Mouse (Mus musculus) lung, embryonic 14.5 days (tissue): ENCODE measurements at regions not wholly inside any gene's neighbourhood (a gene's known extent, or its start where the extent isn't known, plus 50 kb on each side); places are given as distances from the start of the nearest gene placed in this dataset.
"Not testable (repeated sequence)": the region's sequence is repeated elsewhere in the genome, so short reads cannot be mapped to it uniquely, and the experiment has no call there.

Source experiments
- ATAC-seq: fragments of 200-750 bp; cut with Nextera tagmentation; 2 replicates; pipeline ENCODE4 v1.8.0; 2017; ENCODE audit warnings: mild to moderate bottlenecking, moderate TSS enrichment, moderate library complexity; ENCODE audit not compliant: insufficient read depth
- DNase-seq: peaks from one replicate; pipeline ENCODE4 v3.0.0-alpha.2; 2015
- H3K27ac ChIP-seq: fragments of 300-500 bp; sonication (generic); 2 replicates; pipeline ENCODE4 v1.5.1; 2014; ENCODE audit warnings: low read depth, mild to moderate bottlenecking, moderate library complexity
- H3K27me3 ChIP-seq: fragments of 300-500 bp; sonication (generic); 2 replicates; pipeline ENCODE4 v1.6.1; 2014; ENCODE audit warnings: low read length, control low read depth; ENCODE audit not compliant: insufficient read depth
- H3K36me3 ChIP-seq: fragments of 300-500 bp; sonication (generic); 2 replicates; pipeline ENCODE4 v1.6.1; 2014; ENCODE audit warnings: control low read depth; ENCODE audit not compliant: insufficient read depth
- H3K4me1 ChIP-seq: fragments of 300-500 bp; sonication (generic); 2 replicates; pipeline ENCODE4 v1.6.1; 2014; ENCODE audit warnings: antibody characterized with exemption, control low read depth; ENCODE audit not compliant: insufficient read depth
- H3K4me2 ChIP-seq: fragments of 300-500 bp; sonication (generic); 2 replicates; pipeline ENCODE4 v1.6.1; 2014; ENCODE audit warnings: mild to moderate bottlenecking
- H3K4me3 ChIP-seq: fragments of 300-500 bp; sonication (generic); 2 replicates; pipeline ENCODE4 v1.5.1; 2014; ENCODE audit warnings: low read depth, low read length
- H3K9ac ChIP-seq: fragments of 300-500 bp; sonication (generic); 2 replicates; pipeline ENCODE4 v1.6.1; 2014
- H3K9me3 ChIP-seq: fragments of 300-500 bp; sonication (generic); 2 replicates; pipeline ENCODE4 v1.6.1; 2016; ENCODE audit warnings: low read depth, low read length, control low read depth
- CTCF ChIP-seq: IDR thresholded peaks from 2 replicates; pipeline ENCODE4 v1.5.1; 2016; ENCODE audit warnings: antibody characterized with exemption, low read depth
- WGBS: fragments of 180-500 bp; shearing (Covaris S2); extraction: QIAGEN DNeasy Blood & Tissue Kit; methylation state at CpG from one replicate; pipeline ENCODE4 v1.1.7; 2014; 5-methylcytosine and 5-hydroxymethylcytosine counted together

- Histone ChIP-seq H3K27ac (no peak overlapping the region), H3K4me2 (no peak overlapping the region), H3K36me3 (no peaks in the 10 kb centered on the region), H3K27me3 (no peaks in the 10 kb centered on the region), H3K4me1 (no peaks in the 10 kb centered on the region), H3K9me3 (no peaks in the 10 kb centered on the region), H3K9ac (no peak overlapping the region), H3K4me3 (no peak overlapping the region)
- 71% methylated on average over 5 of the region's 5 CpGs for whole genome bisulfite sequencing
- no peak for DNase-seq
- no peak for ATAC-seq
- TF ChIP-seq CTCF = no peak
Observed at GRCm38 (mm10) chr10:96406306-96406705, 210.5 kb upstream of the Btg1 start.

- WGBS = 58% methylated on average over 3 of the region's 3 CpGs
- H3K9me3 ChIP-seq = no peaks in the 10 kb centered on the region
Observed at GRCm38 (mm10) chr10:96407846-96408245, 209.0 kb upstream of the Btg1 start.

GRCm38 (mm10) chr10:96408250-96408649 lies 208.6 kb upstream of the Btg1 start:
- Histone ChIP-seq H3K27me3 (no peaks in the 10 kb centered on the region), H3K9ac (no peak overlapping the region)
- 46% methylated on average over 2 of the region's 2 CpGs for WGBS

More at GRCm38 (mm10) chr10:96407846-96408245, 209.0 kb upstream of the Btg1 start:
- Histone ChIP-seq H3K36me3 (no peaks in the 10 kb centered on the region), H3K4me1 (no peaks in the 10 kb centered on the region), H3K27me3 (no peaks in the 10 kb centered on the region), H3K4me3 (no peak overlapping the region), H3K27ac (no peak overlapping the region), H3K9ac (no peak overlapping the region), H3K4me2 (no peak overlapping the region)
- no peak for TF ChIP-seq CTCF
- ATAC-seq (no peak), DNase-seq (no peak)

GRCm38 (mm10) chr10:96410028-96410427 lies 206.8 kb upstream of the Btg1 start:
- H3K36me3 ChIP-seq = no peaks in the 10 kb centered on the region
- H3K4me3 ChIP-seq = no peak overlapping the region
- no peak for TF ChIP-seq CTCF
- no peaks in the 10 kb centered on the region for H3K9me3 ChIP-seq
- no peak overlapping the region for H3K4me2 ChIP-seq
- ATAC-seq (no peak), DNase-seq (no peak)
- no peak overlapping the region for H3K9ac ChIP-seq
- H3K27me3 ChIP-seq = no peaks in the 10 kb centered on the region
- no peak overlapping the region for H3K27ac ChIP-seq
- H3K4me1 ChIP-seq = no peaks in the 10 kb centered on the region
- WGBS = 70% methylated on average over 6 of the region's 6 CpGs

More at GRCm38 (mm10) chr10:96408250-96408649, 208.6 kb upstream of the Btg1 start:
- H3K9me3 ChIP-seq = no peaks in the 10 kb centered on the region
- no peak for ATAC-seq
- no peaks in the 10 kb centered on the region for H3K36me3 ChIP-seq
- no peak overlapping the region for H3K4me3 ChIP-seq
- TF ChIP-seq CTCF = no peak
- H3K4me1 ChIP-seq = no peaks in the 10 kb centered on the region
- no peak for DNase-seq
- H3K27ac ChIP-seq = no peak overlapping the region
- H3K4me2 ChIP-seq = no peak overlapping the region

- no peaks in the 10 kb centered on the region for H3K36me3 ChIP-seq
- WGBS = 91% methylated on average over 11 of the region's 11 CpGs
- no peak overlapping the region for H3K9ac ChIP-seq
- H3K27me3 ChIP-seq = no peaks in the 10 kb centered on the region
- no peaks in the 10 kb centered on the region for H3K4me1 ChIP-seq
- no peaks in the 10 kb centered on the region for H3K9me3 ChIP-seq
- no peak for TF ChIP-seq CTCF
- no peak overlapping the region for H3K4me2 ChIP-seq
- no peak for DNase-seq
- H3K4me3 ChIP-seq = no peak overlapping the region
- no peak for ATAC-seq
- no peak overlapping the region for H3K27ac ChIP-seq
Observed at GRCm38 (mm10) chr10:96414807-96415206, 202.0 kb upstream of the Btg1 start.

GRCm38 (mm10) chr10:96421506-96421905 lies 195.3 kb upstream of the Btg1 start:
- H3K9ac ChIP-seq, H3K27ac ChIP-seq, ATAC-seq, H3K27me3 ChIP-seq, DNase-seq, H3K9me3 ChIP-seq, H3K4me1 ChIP-seq, H3K36me3 ChIP-seq, H3K4me3 ChIP-seq, H3K4me2 ChIP-seq: not testable (repeated sequence)
- 90% methylated on average over 2 of the region's 2 CpGs for WGBS

- Histone ChIP-seq H3K27ac (no peak overlapping the region), H3K4me2 (no peak overlapping the region), H3K36me3 (no peaks in the 10 kb centered on the region), H3K9ac (no peak overlapping the region), H3K4me1 (no peaks in the 10 kb centered on the region), H3K9me3 (no peaks in the 10 kb centered on the region), H3K4me3 (no peak overlapping the region), H3K27me3 (no peaks in the 10 kb centered on the region)
- DNase-seq = no peak
- TF ChIP-seq CTCF = no peak
- no peak for ATAC-seq
- 62% methylated on average over 5 of the region's 5 CpGs for WGBS
Observed at GRCm38 (mm10) chr10:96427407-96427806, 189.4 kb upstream of the Btg1 start.

GRCm38 (mm10) chr10:96430142-96430541 lies 186.7 kb upstream of the Btg1 start:
- DNase-seq = no peak
- Histone ChIP-seq H3K36me3 (no peaks in the 10 kb centered on the region), H3K4me3 (no peak overlapping the region), H3K4me2 (no peak overlapping the region), H3K27ac (no peak overlapping the region), H3K4me1 (no peaks in the 10 kb centered on the region), H3K9ac (no peak overlapping the region), H3K9me3 (no peaks in the 10 kb centered on the region), H3K27me3 (no peaks in the 10 kb centered on the region)
- 38% methylated on average over 3 of the region's 3 CpGs for WGBS
- ATAC-seq = no peak
- TF ChIP-seq CTCF = no peak
